Mouse (Mus musculus) intestine, postnatal 0 days (tissue): ENCODE results near the gene Rspo1. TPM values are rescaled to one million over a fixed set of nuclear protein-coding genes. Genes with fewer than 3 reads are reported as not detected.

Experiments
- ATAC-seq: fragments of 200-750 bp; cut with Nextera tagmentation; 2 replicates; pipeline ENCODE4 v1.8.0; 2017; ENCODE audit warnings: mild to moderate bottlenecking, moderate TSS enrichment, moderate library complexity
- H3K27ac ChIP-seq: fragments of 300-500 bp; sonication (generic); 2 replicates; pipeline ENCODE4 v1.5.1; 2014; ENCODE audit warnings: mild to moderate bottlenecking, low read depth, low read length, moderate library complexity
- H3K27me3 ChIP-seq: fragments of 300-500 bp; sonication (generic); replicated peaks from 2 replicates; pipeline ENCODE4 v1.6.1; 2014; ENCODE audit warnings: low read length, mixed read lengths; ENCODE audit not compliant: control insufficient read depth, insufficient read depth
- H3K36me3 ChIP-seq: fragments of 300-500 bp; sonication (generic); 2 replicates; pipeline ENCODE4 v1.6.1; 2014; ENCODE audit warnings: mild to moderate bottlenecking, moderate library complexity; ENCODE audit not compliant: control insufficient read depth, insufficient read depth
- H3K4me1 ChIP-seq: fragments of 300-500 bp; sonication (generic); replicated peaks from 2 replicates; pipeline ENCODE4 v1.6.1; 2014; ENCODE audit warnings: antibody characterized with exemption, low read length, mixed read lengths; ENCODE audit not compliant: control insufficient read depth, insufficient read depth
- H3K4me2 ChIP-seq: fragments of 300-500 bp; sonication (generic); replicated peaks from 2 replicates; pipeline ENCODE4 v1.6.1; 2014; ENCODE audit warnings: low read depth, mild to moderate bottlenecking, moderate library complexity
- H3K4me3 ChIP-seq: fragments of 300-500 bp; sonication (generic); 2 replicates; pipeline ENCODE4 v1.5.1; 2014; ENCODE audit warnings: low read depth, low read length
- H3K9ac ChIP-seq: fragments of 300-500 bp; sonication (generic); 2 replicates; pipeline ENCODE4 v1.6.1; 2014; ENCODE audit warnings: mild to moderate bottlenecking, low read depth, low read length
- H3K9me3 ChIP-seq: fragments of 300-500 bp; sonication (generic); 2 replicates; pipeline ENCODE4 v1.6.1; 2016; ENCODE audit warnings: mixed run types; ENCODE audit not compliant: control insufficient read depth
- CTCF ChIP-seq: sonication (generic); IDR thresholded peaks from 2 replicates; pipeline ENCODE4 v1.5.1; 2016; ENCODE audit warnings: low read depth, mild to moderate bottlenecking, control low read depth, antibody characterized with exemption, moderate library complexity
- WGBS: fragments of 180-500 bp; shearing (Covaris S2); extraction: QIAGEN DNeasy Blood & Tissue Kit; methylation state at CpG from one replicate; pipeline ENCODE4 v1.1.7; 2014; 5-methylcytosine and 5-hydroxymethylcytosine counted together
- polyA plus RNA-seq: library from polyadenylated mRNA; unstranded; fragments of >200 nt; fragmentation: Nextera tagmentation; extraction: Ambion mirVana; gene quantifications from 2 replicates; pipeline ENCODE4 v1.2.1, GENCODE M21; 2015

Rspo1 gene
- polyA plus RNA-seq, 1 experiment from 2014 or later, result 5.7 TPM

- ATAC-seq, result no peak
- Histone ChIP-seq H3K4me3 (no peak overlapping the region), H3K4me1 (no peaks in the 10 kb centered on the region), H3K9ac (no peak overlapping the region), H3K9me3 (no peaks in the 10 kb centered on the region), H3K27me3 (peaks cover 8% of the 10 kb centered on the region; the same call in 1 of the 2 replicates), H3K36me3 (no peaks in the 10 kb centered on the region), H3K27ac (no peak overlapping the region), H3K4me2 (no peak overlapping the region)
- WGBS, result 52% methylated on average over 8 of the region's 8 CpGs
- no peak for TF ChIP-seq CTCF
Observed at GRCm38 (mm10) chr4:125008712-125009111, 22.5 kb downstream of the Rspo1 start.

- no peak within 1 kb of the TSS for H3K4me2 ChIP-seq
- no peak within 1 kb of the TSS for H3K9ac ChIP-seq
- no peak within 1 kb of the TSS for H3K27ac ChIP-seq
- no peaks in the 10 kb centered on the region for H3K9me3 ChIP-seq
- no peak for ATAC-seq
- 61% methylated on average over 10 of the region's 10 CpGs for WGBS
- H3K4me3 ChIP-seq, result no peak within 1 kb of the TSS
- H3K4me1 ChIP-seq, result no peaks in the 10 kb centered on the region
- no peak for TF ChIP-seq CTCF
- no peaks in the 10 kb centered on the region for H3K27me3 ChIP-seq
- no peaks in the 10 kb centered on the region for H3K36me3 ChIP-seq
Observed at GRCm38 (mm10) chr4:125015806-125016635, 29.8 kb downstream of the Rspo1 start, which contains the start of gene Gnl2. TSS of gene Gnl2 (plus strand) at chr4:125016585.

- no peak for ATAC-seq
- no peak for TF ChIP-seq CTCF
- Histone ChIP-seq H3K4me2 (no peak overlapping the region), H3K27ac (no peak overlapping the region), H3K36me3 (no peaks in the 10 kb centered on the region), H3K9me3 (no peaks in the 10 kb centered on the region), H3K4me1 (no peaks in the 10 kb centered on the region), H3K4me3 (no peak overlapping the region), H3K27me3 (no peaks in the 10 kb centered on the region), H3K9ac (no peak overlapping the region)
- 73% methylated on average over 11 of the region's 11 CpGs for WGBS
Observed at GRCm38 (mm10) chr4:125017431-125017830, 31.2 kb downstream of the Rspo1 start.

GRCm38 (mm10) chr4:125020780-125021538 is 34.7 kb downstream of the Rspo1 start:
- no peaks in the 10 kb centered on the region for H3K9me3 ChIP-seq
- H3K4me1 ChIP-seq, result no peaks in the 10 kb centered on the region
- H3K9ac ChIP-seq, result no peak overlapping the region
- peak; percentile 64 for TF ChIP-seq CTCF
- H3K36me3 ChIP-seq, result no peaks in the 10 kb centered on the region
- 29% methylated on average over 11 of the region's 11 CpGs for WGBS
- no peak overlapping the region for H3K27ac ChIP-seq
- ATAC-seq, result no peak
- no peak overlapping the region for H3K4me3 ChIP-seq
- H3K27me3 ChIP-seq, result 0 out of 2 replicates have a peak, but pooled peaks cover 6% of the 10 kb centered on the region
- H3K4me2 ChIP-seq, result no peak overlapping the region

GRCm38 (mm10) chr4:125029891-125030614 is 43.8 kb downstream of the Rspo1 start:
- H3K4me1 ChIP-seq, result no peaks in the 10 kb centered on the region
- H3K27ac ChIP-seq, result peak overlapping the region; percentile 52; the same call in 1 of the 2 replicates
- ATAC-seq, result peak; percentile 99
- H3K27me3 ChIP-seq, result 0 out of 2 replicates have a peak, but pooled peaks cover 6% of the 10 kb centered on the region
- no peak for TF ChIP-seq CTCF
- peak overlapping the region; percentile 82 for H3K4me3 ChIP-seq
- H3K4me2 ChIP-seq, result peak overlapping the region; percentile 91
- H3K9ac ChIP-seq, result peak overlapping the region; percentile 92
- H3K36me3 ChIP-seq, result peaks cover 2% of the 10 kb centered on the region; the same call in 1 of the 2 replicates
- WGBS, result under 1% methylated on average over 50 of the region's 50 CpGs
- H3K9me3 ChIP-seq, result no peaks in the 10 kb centered on the region

GRCm38 (mm10) chr4:125034341-125034740 is 48.1 kb downstream of the Rspo1 start:
- no peak overlapping the region for H3K9ac ChIP-seq
- peaks cover 33% of the 10 kb centered on the region for H3K36me3 ChIP-seq
- no peak for TF ChIP-seq CTCF
- 91% methylated on average over 4 of the region's 4 CpGs for WGBS
- no peak overlapping the region for H3K27ac ChIP-seq
- H3K27me3 ChIP-seq, result no peaks in the 10 kb centered on the region
- no peaks in the 10 kb centered on the region for H3K4me1 ChIP-seq
- no peak overlapping the region for H3K4me3 ChIP-seq
- H3K4me2 ChIP-seq, result no peak overlapping the region
- ATAC-seq, result no peak
- no peaks in the 10 kb centered on the region for H3K9me3 ChIP-seq
